Mouse (Mus musculus) ES-E14 (cell line): ENCODE results near the gene Fancc. TPM values are rescaled to one million over a fixed set of nuclear protein-coding genes. Genes with fewer than 3 reads are reported as not detected.

Source experiments
- DNase-seq: peaks from one replicate; pipeline ENCODE4 v3.0.0-alpha.2; 2013; ENCODE audit warnings: low read depth, low spot score
- H3K27ac ChIP-seq: 2 replicates; pipeline ENCODE4 v1.5.1; 2012; ENCODE audit warnings: low read depth, mild to moderate bottlenecking, low read length, moderate library complexity, mixed read lengths; ENCODE audit not compliant: poor library complexity, insufficient read depth, severe bottlenecking
- H3K36me3 ChIP-seq: 2 replicates; pipeline ENCODE4 v1.6.1; 2012; ENCODE audit warnings: mild to moderate bottlenecking, low read length, moderate library complexity, mixed read lengths; ENCODE audit not compliant: control insufficient read depth, poor library complexity, insufficient read depth, severe bottlenecking
- H3K4me1 ChIP-seq, 2 experiments: fragments of 150-350 bp in 1 of 2; sonication (generic) in 1 of 2; 2 replicates each; pipeline ENCODE4 v1.6.1; 2012; ENCODE audit warnings: low read length in 2 of 2, mild to moderate bottlenecking in 1 of 2, mixed read lengths in 1 of 2; ENCODE audit not compliant: control insufficient read depth in 2 of 2, insufficient read depth in 2 of 2, poor library complexity in 1 of 2
- H3K4me3 ChIP-seq, 2 experiments: fragments of 150-350 bp in 1 of 2; sonication (generic) in 1 of 2; 2 replicates each; pipeline ENCODE4 v1.5.1; 2012; ENCODE audit warnings: low read length in 2 of 2, low read depth in 1 of 2, mild to moderate bottlenecking in 1 of 2, mixed read lengths in 1 of 2; ENCODE audit not compliant: insufficient read depth in 1 of 2, poor library complexity in 1 of 2, severe bottlenecking in 1 of 2
- H3K9ac ChIP-seq: 2 replicates; pipeline ENCODE4 v1.6.1; 2012; ENCODE audit warnings: low read depth, mild to moderate bottlenecking, low read length, mixed read lengths; ENCODE audit not compliant: poor library complexity, insufficient read depth, severe bottlenecking
- H3K9me3 ChIP-seq: fragments of 150-350 bp; sonication (generic); 2 replicates; pipeline ENCODE4 v1.6.1; 2012; ENCODE audit warnings: low read depth, mild to moderate bottlenecking, low read length; ENCODE audit not compliant: control insufficient read depth, insufficient read depth
- CHD2 ChIP-seq: IDR thresholded peaks from 2 replicates; pipeline ENCODE4 v1.6.1; 2014; ENCODE audit warnings: mild to moderate bottlenecking, low read depth, low read length, inconsistent platforms
- HCFC1 ChIP-seq: IDR thresholded peaks from 2 replicates; pipeline ENCODE4 v1.6.1; 2012; ENCODE audit warnings: low read length, inconsistent platforms, borderline replicate concordance; ENCODE audit not compliant: insufficient read depth
- MAFK ChIP-seq: IDR thresholded peaks from 2 replicates; pipeline ENCODE4 v1.6.1; 2014; ENCODE audit warnings: mild to moderate bottlenecking, low read depth, low read length, inconsistent platforms; ENCODE audit not compliant: insufficient read depth
- ZC3H11A ChIP-seq: IDR thresholded peaks from 2 replicates; pipeline ENCODE4 v1.6.1; 2012; ENCODE audit warnings: low read depth, mild to moderate bottlenecking, inconsistent platforms, low read length, borderline replicate concordance
- ZNF384 ChIP-seq: IDR thresholded peaks from 2 replicates; pipeline ENCODE4 v1.6.1; 2012; ENCODE audit warnings: low read depth, low read length, inconsistent platforms
- in situ Hi-C, 2 experiments: fragments of 600-800 bp; cut with MboI; formaldehyde crosslinking; loops; one replicate each; pipeline ENCODE4 v1.15.1; 2025; ENCODE audit warnings: low sequenced_read_pairs in 2 of 2, inconsistent platforms in 1 of 2; ENCODE audit not compliant: unreplicated experiment in 2 of 2
- total RNA-seq: library from RNA; depleted of rRNA; stranded (reverse); fragments of 300-350 nt; gene quantifications from 2 replicates; pipeline ENCODE4 v1.2.3, GENCODE M21; 2012

Gene Fancc
- total RNA-seq, 1 experiment, result 9.4 TPM

- Histone ChIP-seq H3K4me3 (no peak overlapping the region), H3K36me3 (peaks cover 48% of the 10 kb centered on the region), H3K9ac (no peak overlapping the region), H3K9me3 (no peaks in the 10 kb centered on the region), H3K27ac (no peak overlapping the region), H3K4me1 (peaks cover 4 to 10% of the 10 kb centered on the region in 2 experiments)
- no peak for TF ChIP-seq ZNF384
- no peak for TF ChIP-seq HCFC1
- no peak for TF ChIP-seq CHD2
- TF ChIP-seq ZC3H11A, result no peak
- no peak for TF ChIP-seq MAFK
- in situ Hi-C loops, result no loop called here
- no peak for DNase-seq
Measured at GRCm38 (mm10) chr13:63512411-63512810, 15.3 kb upstream of the Fancc start.

GRCm38 (mm10) chr13:63507821-63508220 is 10.7 kb upstream of the Fancc start:
- TF ChIP-seq ZC3H11A (peak; percentile 56; the same call in 1 of the 2 replicates), HCFC1 (no peak)
- DNase-seq, result no peak
- no peak overlapping the region for H3K9ac ChIP-seq

GRCm38 (mm10) chr13:63507001-63507556 is 10.0 kb upstream of the Fancc start:
- in situ Hi-C loops, result no loop called here
- Histone ChIP-seq H3K9me3 (no peaks in the 10 kb centered on the region), H3K4me1 (peaks cover 1 to 3% of the 10 kb centered on the region in 2 experiments; a peak in 1 of 4 replicates), H3K36me3 (peaks cover 19% of the 10 kb centered on the region), H3K27ac (no peak overlapping the region), H3K4me3 (no peak overlapping the region), H3K9ac (no peak overlapping the region)
- DNase-seq, result no peak
- TF ChIP-seq ZNF384, result no peak
- no peak for TF ChIP-seq HCFC1
- TF ChIP-seq MAFK, result no peak
- no peak for TF ChIP-seq ZC3H11A
- no peak for TF ChIP-seq CHD2

More at GRCm38 (mm10) chr13:63507821-63508220, 10.7 kb upstream of the Fancc start:
- Histone ChIP-seq H3K9me3 (no peaks in the 10 kb centered on the region), H3K27ac (no peak overlapping the region), H3K4me1 (peaks cover 1 to 3% of the 10 kb centered on the region in 2 experiments; a peak in 1 of 4 replicates), H3K4me3 (no peak overlapping the region), H3K36me3 (peaks cover 23% of the 10 kb centered on the region)
- in situ Hi-C loops, result no loop called here

GRCm38 (mm10) chr13:63506364-63506763 is 9.3 kb upstream of the Fancc start:
- Histone ChIP-seq H3K36me3 (peaks cover 14% of the 10 kb centered on the region), H3K27ac (no peak overlapping the region)
- in situ Hi-C loops, result no loop called here

GRCm38 (mm10) chr13:63502391-63502790 is 5.3 kb upstream of the Fancc start:
- Histone ChIP-seq H3K27ac (no peak overlapping the region), H3K9me3 (no peaks in the 10 kb centered on the region), H3K36me3 (no peaks in the 10 kb centered on the region; the same call in 1 of the 2 replicates), H3K4me3 (no peak overlapping the region), H3K4me1 (no peaks in the 10 kb centered on the region), H3K9ac (no peak overlapping the region)
- in situ Hi-C loops, result no loop called here
- no peak for TF ChIP-seq MAFK
- DNase-seq, result no peak

More at GRCm38 (mm10) chr13:63506364-63506763, 9.3 kb upstream of the Fancc start:
- TF ChIP-seq MAFK, result no peak
- no peak for TF ChIP-seq ZC3H11A
- no peak for TF ChIP-seq ZNF384
- TF ChIP-seq HCFC1, result no peak
- no peak for TF ChIP-seq CHD2
- Histone ChIP-seq H3K9ac (no peak overlapping the region), H3K9me3 (no peaks in the 10 kb centered on the region), H3K4me3 (no peak overlapping the region), H3K4me1 (0 out of 4 replicates have a peak, but pooled peaks cover 0 to 1% of the 10 kb centered on the region in 2 experiments)
- no peak for DNase-seq
